Mouse (Mus musculus): Measurements from ENCODE around the gene Zfp57.

DNA sequence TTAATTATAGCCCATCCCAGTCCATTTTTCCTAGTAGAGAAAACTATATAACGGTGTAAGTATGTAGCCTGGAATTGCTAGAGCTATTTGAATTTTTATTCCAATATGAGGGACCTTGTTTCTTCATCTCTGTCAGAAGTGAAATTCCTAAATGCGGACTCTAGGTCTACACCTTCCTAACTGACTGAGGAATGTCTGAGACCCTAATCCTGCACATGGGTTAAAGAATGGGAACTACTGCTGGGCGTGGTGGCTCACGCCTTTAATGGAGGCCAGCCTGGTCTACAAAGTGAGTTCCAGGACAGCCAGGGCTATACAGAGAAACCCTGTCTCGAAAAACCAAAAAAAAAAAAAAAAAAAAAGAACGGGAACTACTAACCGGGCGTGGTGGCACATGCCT is 28.2 kb downstream of the Zfp57 start:
- TF ChIP-seq FLI1 (IDR thresholded peaks at IDR 0.05; ENCODE audit: low read length): no peak
- no peak for TF ChIP-seq GATA1 (IDR thresholded peaks at IDR 0.05; ENCODE audit: borderline replicate concordance, low read length)
